Mouse (Mus musculus) kidney, adult 2 months (tissue): Measurements from ENCODE around the gene Nr2f6.

Experiments used
- CTCF ChIP-seq: fragments of 200-500 bp; conservative IDR thresholded peaks from 2 replicates; pipeline ENCODE4 v1.5.1; 2011; ENCODE audit warnings: low read depth, mild to moderate bottlenecking, control low read depth, low read length, moderate library complexity, mixed read lengths; ENCODE audit not compliant: insufficient read depth, insufficient read length
- POLR2A ChIP-seq: fragments of 200-500 bp; IDR thresholded peaks from one replicate; pipeline ENCODE4 v1.6.1; 2011; ENCODE audit warnings: low read depth, low read length, control low read depth

DNA sequence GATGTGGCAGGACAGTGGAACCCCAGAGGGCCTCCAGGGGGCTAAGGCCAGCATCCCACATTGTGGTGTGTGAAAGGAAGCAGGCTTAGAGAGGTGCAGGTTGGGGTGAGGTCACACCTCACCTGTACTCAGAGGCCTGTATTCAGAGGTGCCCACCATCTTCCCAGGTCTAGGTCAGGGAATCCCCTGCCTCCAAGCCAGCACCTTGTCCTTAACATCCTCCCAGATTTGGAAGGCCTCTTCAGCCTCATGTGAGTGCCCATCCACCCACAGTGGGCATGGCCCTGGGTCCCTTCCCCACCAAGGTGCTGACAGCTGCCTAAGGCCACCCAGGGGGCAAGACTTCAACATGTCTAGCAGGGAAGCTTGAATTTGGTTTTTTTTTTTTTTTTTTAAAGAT, 19.7 kb upstream of the Nr2f6 start:
- TF ChIP-seq CTCF (no peak), POLR2A (no peak)
